Mouse (Mus musculus) cortical plate, adult 2 months (tissue): ENCODE measurements around the gene Cnot11.

ENCODE experiments used
- CTCF ChIP-seq: fragments of 200-500 bp; IDR thresholded peaks from 2 replicates; pipeline ENCODE4 v1.5.1; 2011; ENCODE audit warnings: mild to moderate bottlenecking, control low read depth, low read length; ENCODE audit not compliant: insufficient read depth; ENCODE audit errors: extremely low read depth
- POLR2A ChIP-seq: fragments of 200-500 bp; IDR thresholded peaks from 2 replicates; pipeline ENCODE4 v1.6.1; 2011; ENCODE audit warnings: mild to moderate bottlenecking, low read length, control low read depth; ENCODE audit not compliant: insufficient read depth; ENCODE audit errors: extremely low read depth

DNA sequence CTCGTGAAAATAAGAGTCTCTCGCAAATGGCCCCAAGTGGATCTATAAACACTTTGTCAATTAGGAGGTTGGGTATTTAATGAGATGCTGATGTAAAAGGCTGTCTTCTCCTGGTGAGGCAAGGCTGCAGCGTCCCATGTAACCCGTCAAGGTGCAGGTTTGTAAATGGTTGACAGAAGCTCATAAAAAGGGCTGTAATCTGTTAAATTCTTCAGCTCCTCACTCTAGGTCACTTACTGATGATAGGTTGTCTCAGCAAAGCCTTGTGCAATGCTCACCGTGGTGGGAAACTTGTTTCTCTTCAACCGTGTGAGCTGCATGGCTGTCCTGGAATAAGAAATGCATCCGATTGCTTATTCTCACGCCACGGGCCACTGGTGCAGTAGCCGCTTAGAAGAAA lies 59.0 kb downstream of the Cnot11 start:
- no peak for TF ChIP-seq CTCF
- no peak for TF ChIP-seq POLR2A
